Mouse (Mus musculus) C2C12 (cell line): ENCODE measurements around the gene Arrdc4. TPM values are rescaled to one million over a fixed set of nuclear protein-coding genes. Genes with fewer than 3 reads are reported as not detected.

Experiments used
- H3K27me3 ChIP-seq: one replicate; pipeline ENCODE4 v1.6.1; 2011; ENCODE audit not compliant: control insufficient read depth, insufficient read depth, insufficient read length
- H3K36me3 ChIP-seq: one replicate; pipeline ENCODE4 v1.6.1; 2011; ENCODE audit not compliant: control insufficient read depth, insufficient read depth
- H3K4me3 ChIP-seq: one replicate; pipeline ENCODE4 v1.5.1; 2011; ENCODE audit warnings: mild to moderate bottlenecking, control low read depth; ENCODE audit not compliant: poor library complexity, insufficient read depth, severe bottlenecking
- H3K79me2 ChIP-seq: one replicate; pipeline ENCODE4 v1.6.1; 2011; ENCODE audit not compliant: control insufficient read depth, insufficient read depth
- H3K79me3 ChIP-seq: one replicate; pipeline ENCODE4 v1.6.1; 2011; ENCODE audit warnings: low read depth, control low read depth
- H3ac ChIP-seq: one replicate; pipeline ENCODE3; 2011; ENCODE audit warnings: low read depth; ENCODE audit not compliant: control insufficient read depth, insufficient read length
- CEBPB ChIP-seq: IDR thresholded peaks from one replicate; pipeline ENCODE4 v1.6.1; 2011; ENCODE audit warnings: low read depth, mild to moderate bottlenecking, control low read depth, moderate library complexity
- CTCF ChIP-seq: IDR thresholded peaks from one replicate; pipeline ENCODE4 v1.5.1; 2011; ENCODE audit not compliant: control insufficient read depth, insufficient read depth, insufficient read length
- FOSL1 ChIP-seq: IDR thresholded peaks from one replicate; pipeline ENCODE4 v1.8.0; 2011; ENCODE audit warnings: mild to moderate bottlenecking, low read length; ENCODE audit not compliant: poor library complexity, insufficient read depth, severe bottlenecking
- MAX ChIP-seq: IDR thresholded peaks from one replicate; pipeline ENCODE4 v1.6.1; 2011; ENCODE audit warnings: mild to moderate bottlenecking, control low read depth
- MYOD1 ChIP-seq: IDR thresholded peaks from one replicate; pipeline ENCODE4 v1.6.1; 2011; ENCODE audit warnings: low read depth; ENCODE audit not compliant: control insufficient read depth, insufficient read length
- MYOG ChIP-seq: IDR thresholded peaks from one replicate; pipeline ENCODE4 v1.6.1; 2011; ENCODE audit not compliant: control insufficient read depth, insufficient read length; ENCODE audit errors: extremely low read depth
- USF1 ChIP-seq: IDR thresholded peaks from one replicate; pipeline ENCODE4 v1.6.1; 2011; ENCODE audit warnings: low read depth, mild to moderate bottlenecking, control low read depth, moderate library complexity
- long read RNA-seq, 2 experiments: library from polyadenylated mRNA; unstranded; transcript quantifications; one replicate each; pipeline ENCODE4 v2.0.0; 2019 to 2020
- polyA plus RNA-seq: library from polyadenylated mRNA; unstranded; fragments of >200 nt; fragmentation: generic; extraction: Trizol; gene quantifications from one replicate; pipeline ENCODE4 v1.2.1, GENCODE M21; 2012; ENCODE audit warnings: missing spikeins

Gene Arrdc4
- not detected for polyA plus RNA-seq
- long read RNA-seq, experiment 1, result 0 reads
- long read RNA-seq, experiment 2, partial matches to known transcripts, result 0 of 1 reads
- long read RNA-seq, experiment 2, other reads (novel, unspliced or antisense), result 0 of 1 reads

- no peak within 1 kb of the TSS for H3K4me3 ChIP-seq
Observed at GRCm38 (mm10) chr7:68748761-68749635, at the start of gene Arrdc4. Arrdc4 (minus strand) TSS chr7:68749241.

GRCm38 (mm10) chr7:68795578-68795977 lies 46.5 kb upstream of the Arrdc4 start:
- H3K36me3 ChIP-seq, result no peaks in the 10 kb centered on the region
- no peak overlapping the region for H3K4me3 ChIP-seq
- no peak overlapping the region for H3ac ChIP-seq
- H3K79me3 ChIP-seq, result no peaks in the 10 kb centered on the region
- TF ChIP-seq CEBPB (no peak), MYOG (no peak), MYOD1 (no peak), USF1 (no peak), MAX (no peak)
- no peaks in the 10 kb centered on the region for H3K27me3 ChIP-seq
- H3K79me2 ChIP-seq, result no peaks in the 10 kb centered on the region

More at GRCm38 (mm10) chr7:68748761-68749635, at the start of gene Arrdc4:
- no peak for TF ChIP-seq MYOG
- TF ChIP-seq USF1, result no peak
- no peak for TF ChIP-seq CEBPB
- TF ChIP-seq MYOD1, result no peak
- no peak for TF ChIP-seq CTCF
- TF ChIP-seq MAX, result no peak
- no peak within 1 kb of the TSS for H3ac ChIP-seq
- H3K79me2 ChIP-seq, result no peaks in the 10 kb centered on the region
- no peaks in the 10 kb centered on the region for H3K36me3 ChIP-seq
- H3K79me3 ChIP-seq, result no peaks in the 10 kb centered on the region
- H3K27me3 ChIP-seq, result no peaks in the 10 kb centered on the region

GRCm38 (mm10) chr7:68788711-68789110 lies 39.7 kb upstream of the Arrdc4 start:
- Histone ChIP-seq H3ac (no peak overlapping the region), H3K79me2 (no peaks in the 10 kb centered on the region), H3K36me3 (no peaks in the 10 kb centered on the region), H3K27me3 (no peaks in the 10 kb centered on the region), H3K79me3 (no peaks in the 10 kb centered on the region), H3K4me3 (no peak overlapping the region)
- TF ChIP-seq USF1 (no peak), MAX (no peak)

- Histone ChIP-seq H3K79me3 (no peaks in the 10 kb centered on the region), H3K27me3 (no peaks in the 10 kb centered on the region), H3K36me3 (no peaks in the 10 kb centered on the region), H3ac (no peak overlapping the region), H3K4me3 (no peak overlapping the region), H3K79me2 (no peaks in the 10 kb centered on the region)
- TF ChIP-seq USF1 (no peak), MYOG (no peak), MYOD1 (no peak), FOSL1 (no peak), CTCF (no peak), MAX (no peak)
Observed at GRCm38 (mm10) chr7:68771757-68772094, 22.7 kb upstream of the Arrdc4 start.

GRCm38 (mm10) chr7:68770894-68771756 lies 22.1 kb upstream of the Arrdc4 start:
- TF ChIP-seq MYOG (no peak), MAX (no peak), MYOD1 (no peak), USF1 (no peak), CTCF (no peak), CEBPB (no peak), FOSL1 (no peak)
- Histone ChIP-seq H3ac (no peak overlapping the region), H3K27me3 (no peaks in the 10 kb centered on the region), H3K79me2 (no peaks in the 10 kb centered on the region), H3K79me3 (no peaks in the 10 kb centered on the region), H3K4me3 (no peak overlapping the region), H3K36me3 (no peaks in the 10 kb centered on the region)
